Mouse (Mus musculus) E14TG2a.4 (cell line): Measurements from ENCODE around the gene Pde12.

ENCODE experiments used
- H3K27me3 ChIP-seq: 2 replicates; pipeline ENCODE4 v1.6.1; 2014; ENCODE audit warnings: low read length, control low read depth; ENCODE audit not compliant: insufficient read depth
- H3K36me3 ChIP-seq: 2 replicates; pipeline ENCODE4 v1.6.1; 2014; ENCODE audit warnings: low read length, control low read depth; ENCODE audit not compliant: insufficient read depth
- H3K4me1 ChIP-seq: replicated peaks from 2 replicates; pipeline ENCODE4 v1.6.1; 2014; ENCODE audit warnings: low read depth, low read length, control low read depth
- H3K4me3 ChIP-seq: replicated peaks from 2 replicates; pipeline ENCODE4 v1.5.1; 2014; ENCODE audit warnings: mild to moderate bottlenecking, low read length
- H3K9me3 ChIP-seq: 2 replicates; pipeline ENCODE4 v1.6.1; 2014; ENCODE audit warnings: low read length, control low read depth
- CTCF ChIP-seq: conservative IDR thresholded peaks from 2 replicates; pipeline ENCODE4 v1.5.1; 2014; ENCODE audit warnings: low read length
- NANOG ChIP-seq: IDR thresholded peaks from 2 replicates; pipeline ENCODE4 v1.6.1; 2014; ENCODE audit warnings: borderline replicate concordance, low read length, mixed read lengths
- POU5F1 ChIP-seq: IDR thresholded peaks from 2 replicates; pipeline ENCODE4 v1.6.1; 2014; ENCODE audit warnings: low read length, borderline replicate concordance

Pde12 gene

DNA sequence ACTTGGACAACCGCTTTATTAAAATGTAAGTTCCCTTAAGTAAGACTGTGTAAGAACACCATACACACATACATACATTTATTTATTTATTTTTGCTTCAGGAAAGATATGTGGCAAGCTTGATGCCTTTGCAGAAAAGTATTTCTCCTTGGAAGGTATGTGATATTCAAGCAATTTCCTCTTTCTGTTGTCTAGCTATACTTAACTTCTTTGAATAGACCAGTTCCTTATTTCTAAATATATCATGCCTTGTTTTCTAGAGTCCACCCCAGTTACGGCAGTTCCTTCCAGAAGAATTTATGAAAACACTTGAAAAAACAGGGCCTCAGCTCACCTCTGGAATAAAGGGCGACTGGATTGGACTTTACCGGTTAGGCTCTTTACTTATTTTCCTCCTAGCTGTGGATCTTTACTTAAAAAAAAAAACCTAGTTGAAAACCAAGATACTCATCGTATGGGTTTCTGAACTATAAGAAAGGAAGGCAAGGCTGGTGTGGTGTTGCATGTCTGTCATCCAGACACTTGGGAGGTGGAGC is 43.0 kb downstream of the Pde12 start:
- H3K4me3 ChIP-seq = no peak overlapping the region
- TF ChIP-seq CTCF (no peak), NANOG (no peak), POU5F1 (no peak)
- peaks cover 66% of the 10 kb centered on the region for H3K36me3 ChIP-seq

DNA sequence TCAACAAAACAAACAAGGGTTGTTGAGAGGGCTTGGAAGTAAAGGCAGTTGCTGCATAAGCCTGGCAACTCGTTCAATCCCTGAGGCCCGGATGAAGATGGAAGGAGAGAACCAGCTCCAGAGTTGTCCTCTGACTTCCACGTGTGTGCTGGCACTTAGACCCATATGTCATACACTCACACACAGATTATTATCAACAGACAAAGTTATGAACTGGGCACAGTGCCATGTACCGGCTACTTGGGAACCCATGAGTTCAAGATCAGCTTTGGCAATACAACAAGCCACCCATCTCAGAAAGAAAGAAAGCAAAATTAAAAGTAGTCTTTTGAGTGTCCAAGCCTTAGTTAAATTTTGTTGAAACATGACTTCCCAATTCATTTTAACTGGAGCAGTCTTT is 44.4 kb downstream of the Pde12 start:
- H3K9me3 ChIP-seq = no peaks in the 10 kb centered on the region
- H3K36me3 ChIP-seq = peaks cover 71% of the 10 kb centered on the region
- TF ChIP-seq NANOG (no peak), CTCF (no peak), POU5F1 (no peak)
- H3K4me1 ChIP-seq = no peaks in the 10 kb centered on the region
- no peak overlapping the region for H3K4me3 ChIP-seq
- no peaks in the 10 kb centered on the region for H3K27me3 ChIP-seq

More for the DNA sequence above, 43.0 kb downstream of the Pde12 start:
- Histone ChIP-seq H3K27me3 (no peaks in the 10 kb centered on the region), H3K4me1 (no peaks in the 10 kb centered on the region), H3K9me3 (no peaks in the 10 kb centered on the region)

DNA sequence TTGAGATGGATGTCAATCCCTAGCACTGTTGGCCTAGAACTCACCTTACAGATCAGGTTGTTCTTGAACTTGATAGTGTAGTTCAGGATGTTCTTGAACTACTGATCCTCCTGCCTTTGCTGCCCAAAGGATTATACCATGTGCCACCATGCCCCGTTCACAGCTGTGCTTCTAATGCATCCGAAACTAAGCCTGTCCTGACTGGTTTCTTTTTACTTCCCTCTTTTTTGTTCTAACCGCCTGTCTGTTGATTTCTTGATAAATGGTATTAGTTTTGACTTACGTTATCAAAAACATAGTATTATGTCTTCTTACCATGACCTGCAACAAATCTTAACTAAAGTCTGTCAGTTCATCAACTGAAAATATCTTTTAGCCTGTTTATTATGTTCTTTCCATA is 59.0 kb downstream of the Pde12 start:
- Histone ChIP-seq H3K27me3 (no peaks in the 10 kb centered on the region), H3K4me3 (no peak overlapping the region), H3K36me3 (peaks cover 54% of the 10 kb centered on the region), H3K4me1 (peaks cover 40% of the 10 kb centered on the region), H3K9me3 (no peaks in the 10 kb centered on the region)
- TF ChIP-seq NANOG (no peak), CTCF (no peak), POU5F1 (no peak)
